Mouse (Mus musculus): ENCODE measurements around the gene Suco.

The Suco gene

GRCm38 (mm10) chr1:161876553-161877447, at the start of gene Suco:
Gene Suco (minus strand): TSS chr1:161876682.
- peak; percentile 100 for DNase-seq

DNA sequence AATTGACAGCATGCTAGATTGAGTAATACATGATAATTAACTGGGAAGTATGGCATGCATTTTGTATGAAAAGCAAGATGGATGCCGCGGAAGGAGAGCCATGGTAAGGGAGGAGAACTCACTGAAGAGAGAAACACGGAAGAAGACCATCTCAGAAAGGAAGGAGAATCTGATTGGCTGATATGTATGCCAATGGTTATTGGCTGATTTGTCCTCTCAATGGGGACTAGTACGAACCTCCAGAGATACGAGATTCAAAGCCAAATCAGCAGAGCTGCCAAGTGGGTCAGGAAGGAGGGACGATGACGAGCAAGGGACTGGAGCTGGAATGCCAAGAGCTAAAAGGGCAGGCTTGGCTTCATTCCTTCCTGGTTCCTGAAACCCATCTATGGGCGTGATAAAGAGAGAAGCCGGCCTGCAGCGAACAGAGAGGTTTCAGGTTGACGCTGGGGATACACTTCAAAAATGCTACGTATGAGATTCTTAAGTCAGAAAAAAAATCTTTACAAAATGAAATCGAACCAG, 48.9 kb upstream of the Suco start:
- DNase-seq: peak; percentile 28

DNA sequence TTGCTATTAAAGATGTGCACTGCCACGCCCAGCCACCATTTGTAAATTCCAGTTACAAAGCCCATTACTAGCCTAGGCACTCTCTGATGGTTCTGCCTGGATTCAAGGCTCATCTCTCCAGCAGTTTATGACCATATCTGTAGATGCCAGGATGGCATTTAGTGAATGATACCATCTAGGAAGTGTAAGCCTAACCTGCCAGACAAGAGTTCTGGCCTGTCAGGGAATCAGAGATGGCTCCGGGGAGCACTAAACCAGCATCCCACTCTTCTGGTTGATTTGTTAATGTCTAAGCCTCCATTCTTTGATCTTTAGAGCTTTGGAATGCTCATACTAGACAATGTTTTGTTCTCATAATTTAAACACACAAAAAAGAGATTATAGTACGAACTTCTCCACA, 47.8 kb upstream of the Suco start:
- DNase-seq: no peak

- no peak for DNase-seq
Measured at GRCm38 (mm10) chr1:161921928-161922327, 45.4 kb upstream of the Suco start.

- DNase-seq: no peak
Measured at GRCm38 (mm10) chr1:161920475-161921454, 44.3 kb upstream of the Suco start.

- no peak for DNase-seq
Measured at GRCm38 (mm10) chr1:161919594-161919993, 43.1 kb upstream of the Suco start.

- no peak for DNase-seq
Measured at GRCm38 (mm10) chr1:161918682-161919372, 42.3 kb upstream of the Suco start.

DNA sequence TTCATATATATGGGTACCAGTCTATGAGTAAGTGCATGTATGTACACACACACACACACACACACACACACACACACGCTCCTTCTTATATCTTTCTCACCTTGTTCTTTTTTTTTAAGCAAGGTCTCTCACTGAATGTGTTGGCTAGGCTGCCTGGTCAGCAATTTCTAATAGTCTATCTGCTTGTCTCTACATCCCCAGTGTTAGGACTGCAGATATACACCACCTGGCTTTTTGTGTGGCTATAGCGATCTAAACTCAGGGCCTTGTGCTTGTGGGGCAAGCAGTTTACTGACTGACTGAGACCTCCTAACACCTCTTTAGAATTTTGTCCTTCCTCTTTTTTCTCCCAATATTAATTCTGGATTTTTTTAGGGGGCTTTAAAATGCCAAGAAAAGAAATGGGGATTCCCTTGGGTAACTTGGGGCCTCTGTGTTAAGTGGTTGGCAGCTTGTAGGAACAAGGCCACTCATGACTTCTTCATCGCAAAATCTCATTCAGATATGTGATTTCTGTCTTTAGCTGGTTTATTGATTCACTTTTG, 41.5 kb upstream of the Suco start:
- DNase-seq: no peak

- DNase-seq: no peak
Measured at GRCm38 (mm10) chr1:161916036-161916435, 39.6 kb upstream of the Suco start.

GRCm38 (mm10) chr1:161913648-161913984, 37.1 kb upstream of the Suco start:
- DNase-seq: no peak

GRCm38 (mm10) chr1:161912940-161913647, 36.6 kb upstream of the Suco start:
- DNase-seq: no peak

GRCm38 (mm10) chr1:161909074-161909473, 32.6 kb upstream of the Suco start:
- DNase-seq: no peak

DNA sequence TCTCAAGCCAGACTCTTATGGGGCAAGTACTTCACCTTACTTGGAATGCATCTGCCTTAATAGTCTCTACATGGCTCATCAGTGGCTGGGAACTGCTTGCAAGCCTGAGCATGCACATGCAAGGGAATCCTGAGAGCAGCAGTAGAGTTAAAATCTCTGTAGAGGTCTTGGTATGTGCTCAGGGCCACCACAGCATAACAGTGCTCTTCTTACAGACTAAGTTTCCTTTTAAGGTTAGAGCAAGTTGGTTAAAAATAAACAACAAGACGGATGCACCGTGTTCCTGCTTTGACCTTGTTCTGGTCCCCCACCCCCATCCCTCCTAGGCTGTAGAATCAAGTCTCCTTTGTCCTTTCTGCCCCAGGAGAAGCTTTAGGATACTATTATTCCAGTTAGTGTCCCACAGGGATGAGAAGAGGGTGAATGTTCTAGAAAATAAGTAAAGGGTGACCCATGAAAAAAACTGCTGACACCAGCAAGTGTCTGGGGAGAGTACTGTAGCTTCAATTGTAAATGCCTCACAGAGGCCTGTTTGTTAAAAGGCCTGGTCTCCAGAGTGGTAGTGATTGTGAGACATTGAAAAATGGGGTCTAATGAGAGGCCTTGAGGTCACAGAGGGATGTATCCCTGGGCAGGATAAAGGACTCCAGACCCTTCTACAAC, 31.4 kb upstream of the Suco start:
- DNase-seq: no peak

- DNase-seq: no peak
Measured at GRCm38 (mm10) chr1:161907111-161907510, 30.6 kb upstream of the Suco start.

- DNase-seq: no peak
Measured at GRCm38 (mm10) chr1:161902692-161903452, 26.4 kb upstream of the Suco start.

- no peak for DNase-seq
Measured at GRCm38 (mm10) chr1:161900129-161900528, 23.6 kb upstream of the Suco start.

DNA sequence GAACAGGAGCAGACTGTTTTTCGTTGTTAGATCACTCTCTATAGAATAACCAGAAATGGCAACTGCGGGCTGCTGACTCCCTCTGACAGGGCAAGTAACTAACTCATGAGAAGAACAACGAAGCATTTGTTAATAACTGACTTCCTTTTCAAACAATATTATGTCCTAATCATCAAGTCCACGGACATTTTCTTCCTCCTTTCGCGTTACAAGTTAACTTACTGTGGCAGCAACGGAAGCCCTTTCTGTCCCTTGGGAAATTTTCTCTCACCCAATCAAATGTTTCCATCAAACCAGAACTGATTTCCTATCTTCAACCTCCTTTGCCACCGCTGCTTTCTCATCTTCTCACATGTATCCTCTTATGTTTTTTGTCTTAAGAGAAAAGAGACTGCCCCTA, 20.8 kb upstream of the Suco start:
- no peak for DNase-seq

- DNase-seq: no peak
Measured at GRCm38 (mm10) chr1:161896130-161896529, 19.6 kb upstream of the Suco start.

DNA sequence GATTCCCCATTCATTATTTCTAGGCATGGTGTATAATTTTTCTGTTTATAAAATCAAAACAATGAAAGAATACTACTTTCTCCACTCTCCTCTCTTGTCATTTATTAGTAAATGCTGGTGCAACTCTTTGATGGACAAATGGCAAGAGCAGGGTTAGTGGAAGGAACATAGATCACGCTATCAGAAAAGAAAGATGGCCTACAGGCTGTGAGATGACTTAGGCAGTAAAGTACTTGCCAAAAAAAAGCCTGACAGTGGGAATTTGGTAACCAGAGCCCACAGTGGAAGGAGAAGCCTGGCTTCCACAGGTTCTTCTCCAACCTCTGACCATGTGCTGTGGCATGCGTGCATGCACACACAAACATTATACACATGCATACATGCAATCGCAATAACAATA, 18.5 kb upstream of the Suco start:
- DNase-seq: no peak

DNA sequence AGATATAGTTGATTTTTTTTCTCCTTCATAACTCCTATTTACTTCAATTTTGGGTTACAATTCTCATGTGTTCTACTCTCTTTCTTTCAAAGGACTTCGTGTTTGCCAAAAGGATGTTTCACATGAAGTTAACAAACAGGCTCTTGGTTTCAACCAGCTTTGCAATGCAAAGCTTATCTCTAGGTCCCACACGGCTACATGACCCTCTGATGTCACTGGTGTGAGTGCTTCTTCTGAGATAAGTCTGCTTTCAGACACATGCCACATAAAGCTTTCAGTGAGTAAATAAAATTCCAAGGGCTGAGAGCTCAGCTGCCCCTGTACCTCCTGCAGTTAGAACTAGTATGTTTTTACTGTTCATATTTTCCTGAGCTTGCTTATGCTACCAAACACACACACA, 18.1 kb upstream of the Suco start:
- no peak for DNase-seq

GRCm38 (mm10) chr1:161894126-161894525, 17.6 kb upstream of the Suco start:
- no peak for DNase-seq

Measured in cerebellum, adult 11-12 months (tissue).